11 mouse cellular contexts compared by ENCODE assay signal in the genomic region with DNA sequence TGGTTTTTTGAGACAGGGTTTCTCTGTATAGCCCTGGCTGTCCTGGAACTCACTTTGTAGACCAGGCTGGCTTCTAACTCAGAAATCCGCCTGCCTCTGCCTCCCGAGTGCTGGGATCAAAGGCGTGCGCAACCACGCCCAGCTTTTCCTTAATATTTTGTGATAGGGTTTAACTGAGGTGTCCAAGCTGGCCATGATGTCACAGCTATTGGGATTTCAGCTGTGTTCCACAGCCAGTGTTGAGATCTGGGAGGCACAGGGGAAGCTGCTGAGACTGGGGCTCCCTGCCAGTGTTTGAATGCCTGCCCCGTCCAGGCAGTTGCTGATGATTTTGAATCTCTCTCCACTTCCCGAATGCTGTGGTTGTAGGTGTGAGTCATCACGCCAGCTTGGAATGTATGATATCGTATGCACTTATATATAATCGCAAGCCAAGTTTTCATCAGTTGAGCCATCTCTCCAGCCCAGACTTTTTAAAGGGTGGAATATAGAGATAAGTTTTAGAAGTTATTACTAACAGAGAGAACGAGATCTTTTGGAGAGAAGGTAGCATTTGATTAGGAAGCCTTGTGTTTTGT. TPM values are rescaled to one million over a fixed set of nuclear protein-coding genes. Genes with fewer than 3 reads are reported as not detected.
DNase-seq lines count a peak whose midpoint lies in the region; ATAC-seq and TF ChIP-seq lines count a peak whose summit lies in the region.
"Had no signal": no experiment of that assay in that cellular context is flagged by ENCODE, and none has a peak within 500 bp of the region (broad histone marks: within the 10 kb centered on the region; RNA-seq: fewer than 3 reads in every experiment).

No protein-coding gene starts in this region.

- H3K4me3 ChIP-seq in heart, embryonic 13.5 days, result no peak overlapping the region
- no peak overlapping the region for H3K4me3 ChIP-seq in liver, postnatal 0 days (ENCODE audit: low read depth, low read length)
- H3K4me3 ChIP-seq: limb, embryonic 12.5 days had no signal

- no peaks in the 10 kb centered on the region for H3K9me3 ChIP-seq in heart, embryonic 13.5 days
- H3K9me3 ChIP-seq in liver, postnatal 0 days (ENCODE audit: low read length), result no peaks in the 10 kb centered on the region

- no peaks in the 10 kb centered on the region for H3K27me3 ChIP-seq in heart, embryonic 13.5 days (replicated peaks)
- no peaks in the 10 kb centered on the region for H3K27me3 ChIP-seq in liver, postnatal 0 days (ENCODE audit: insufficient read depth, low read length)
- H3K27me3 ChIP-seq: limb, embryonic 12.5 days had no signal

- no peak overlapping the region for H3K9ac ChIP-seq in heart, embryonic 13.5 days
- H3K9ac ChIP-seq in liver, postnatal 0 days (replicated peaks), result no peak overlapping the region
- H3K9ac ChIP-seq: limb, embryonic 12.5 days had no signal

- DNase-seq in cerebellum, postnatal 14 days, result peak; percentile 28 to 30
- DNase-seq in cerebellum, postnatal 36 days, result no peak
- peak; percentile 44 for DNase-seq in MN1 (ENCODE audit: low spot score)
- no peak for DNase-seq in liver, postnatal 0 days
- DNase-seq in T-cell, adult 2 months (ENCODE audit: low spot score), result no peak
- no peak for DNase-seq in layer of hippocampus, adult 9-10 months (ENCODE audit: low spot score)
- DNase-seq in layer of hippocampus, adult 11-12 months (ENCODE audit: low spot score), result no peak
- DNase-seq: thymus, postnatal 25 days had no signal

- peaks cover 8% of the 10 kb centered on the region for H3K36me3 ChIP-seq in heart, embryonic 13.5 days
- H3K36me3 ChIP-seq in liver, postnatal 0 days (replicated peaks; ENCODE audit: insufficient read depth, low read length), result no peaks in the 10 kb centered on the region

- peak; percentile 87 for TF ChIP-seq EP300 in liver, postnatal 0 days (IDR thresholded peaks at IDR 0.05; ENCODE audit: low read depth)

- H3K4me2 ChIP-seq in heart, embryonic 13.5 days, result no peak overlapping the region
- H3K4me2 ChIP-seq in liver, postnatal 0 days (ENCODE audit: low read depth, low read length), result no peak overlapping the region
- H3K4me2 ChIP-seq: limb, embryonic 12.5 days had no signal

- WGBS in heart, embryonic 13.5 days, result 58% methylated on average over 11 of the region's 11 CpGs
- WGBS in liver, postnatal 0 days (ENCODE audit: insufficient replicate concordance), result 66% methylated on average over 11 of the region's 11 CpGs

- no peak; the same call in 1 of the 2 replicates for ATAC-seq in heart, embryonic 13.5 days (ENCODE audit: extremely low read depth, insufficient number of reproducible peaks, low FRiP score, low TSS enrichment)
- ATAC-seq in liver, postnatal 0 days, result peak; percentile 60
- ATAC-seq: hindbrain, embryonic 16.5 days had no signal

- peak overlapping the region; percentile 63 for H3K27ac ChIP-seq in heart, embryonic 13.5 days (replicated peaks)
- no peak overlapping the region for H3K27ac ChIP-seq in liver, postnatal 0 days (ENCODE audit: low read depth)
- H3K27ac ChIP-seq: limb, embryonic 12.5 days had no signal

- H3K4me1 ChIP-seq in heart, embryonic 13.5 days, result peaks cover 71% of the 10 kb centered on the region
- H3K4me1 ChIP-seq in liver, postnatal 0 days (ENCODE audit: insufficient read depth), result 0 out of 2 replicates have a peak, but pooled peaks cover 3% of the 10 kb centered on the region

- TF ChIP-seq CTCF in liver, postnatal 0 days (IDR thresholded peaks at IDR 0.05; ENCODE audit: low read depth), result no peak

RNA-seq across cellular contexts. Expression of gene Cbfa2t2, which starts 27.4 kb away (rescaled TPM):
- 28.3 and 29.2 TPM in 2 replicates for polyA plus RNA-seq in heart, embryonic 13.5 days (2015; fragmentation: Nextera tagmentation; extraction: Ambion mirVana)
- 3.9 and 6.0 TPM in 2 replicates for polyA plus RNA-seq in liver, postnatal 0 days (2015; fragmentation: Nextera tagmentation; extraction: Ambion mirVana)

RNA-seq across cellular contexts. Expression of gene Snta1, which starts 55.8 kb away (rescaled TPM):
- 38.0 and 41.5 TPM in 2 replicates for polyA plus RNA-seq in heart, embryonic 13.5 days (2015; fragmentation: Nextera tagmentation; extraction: Ambion mirVana)
- polyA plus RNA-seq in liver, postnatal 0 days (2015; fragmentation: Nextera tagmentation; extraction: Ambion mirVana), result 4.7 and 6.0 TPM in 2 replicates

Comparison
In these comparisons a context has a peak if more than half of its experiments do, and no peak if none do; other contexts are left out.
1. DNase-seq: peak in cerebellum, postnatal 14 days (2 of 2) and MN1 (single experiment); none in cerebellum, postnatal 36 days (0 of 2), liver, postnatal 0 days (single experiment), T-cell, adult 2 months (single experiment), layer of hippocampus, adult 9-10 months (single experiment) and layer of hippocampus, adult 11-12 months (single experiment).